Mouse (Mus musculus): ENCODE measurements around the gene Slc51b. TPM values are rescaled to one million over a fixed set of nuclear protein-coding genes. Genes with fewer than 3 reads are reported as not detected.

Gene Slc51b
- total and polyA plus RNA-seq, 3 experiments = not detected

DNA sequence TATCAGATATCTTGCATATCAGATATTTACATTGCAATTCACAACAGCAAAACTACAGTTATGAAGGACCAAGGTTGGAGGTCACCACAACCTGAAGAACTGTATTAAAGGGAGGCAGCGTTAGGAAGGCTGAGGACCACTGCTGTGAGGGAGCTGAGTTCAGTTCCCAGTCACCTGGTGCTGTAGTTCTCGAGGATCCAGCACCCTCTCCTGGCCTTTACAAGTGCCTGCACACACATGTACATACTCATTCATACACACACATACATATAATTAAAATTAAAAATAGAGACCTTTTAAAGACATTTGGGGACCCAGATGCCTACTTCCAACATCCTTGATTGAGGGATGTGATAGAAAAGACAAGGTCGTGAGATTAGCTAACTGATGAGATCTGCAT is 3.1 kb downstream of the Slc51b start:
- dilution Hi-C loops (cut with MboI; ENCODE audit: extremely low pct_ligation_motif_present, extremely low pct_unique_long_range_greater_than_20kb, low sequenced_read_pairs) (no loop called here), in situ Hi-C loops (cut with MboI; ENCODE audit: low pct_ligation_motif_present, low pct_unique_long_range_greater_than_20kb, low sequenced_read_pairs) (loop anchor here (10.0 kb wide), 1 partner anchor 195 kb away; no protein-coding TSS in a partner anchor)
- Histone ChIP-seq H3K4me3 (replicated peaks in 1 of 3; ENCODE audit: low read depth in 2 of 3, low read length in 2 of 3, poor library complexity in 1 of 3) (no peak overlapping the region), H3K27ac (ENCODE audit: insufficient read depth, low read depth) (no peak overlapping the region), H3K36me3 (replicated peaks in 1 of 2; ENCODE audit: control insufficient read depth in 1 of 2, insufficient read depth in 1 of 2, low read length in 1 of 2) (no peaks in the 10 kb centered on the region), H3K79me2 (replicated peaks; ENCODE audit: control insufficient read depth, extremely low read depth, insufficient read depth, poor library complexity, severe bottlenecking) (no peaks in the 10 kb centered on the region), H3K27me3 (replicated peaks) (no peaks in the 10 kb centered on the region), H3K9me3 (replicated peaks; ENCODE audit: low read length) (no peaks in the 10 kb centered on the region), H3K4me1 (ENCODE audit: control insufficient read depth in 1 of 2, insufficient read depth in 2 of 2) (peaks cover 0 to 5% of the 10 kb centered on the region in 2 experiments; a peak in 2 of 4 replicates), H3K4me2 (ENCODE audit: insufficient read depth, low read depth, poor library complexity, severe bottlenecking) (no peak overlapping the region), H3K9ac (ENCODE audit: insufficient read depth, low read depth) (no peak overlapping the region)
- no peak for TF ChIP-seq MEF2A (IDR thresholded peaks at IDR 0.05; ENCODE audit: borderline replicate concordance, low read depth, low read length)
- TF ChIP-seq NRF1 (IDR thresholded peaks at IDR 0.05; ENCODE audit: low read depth, low read length) = no peak
- peak in 1 of 2 experiments; percentile 50; a peak in 2 of 4 replicates for TF ChIP-seq CTCF (conservative IDR thresholded peaks at IDR 0.05 in 1 of 2, IDR thresholded peaks at IDR 0.05 in 1 of 2; ENCODE audit: low read depth in 2 of 2, low read length in 2 of 2)
- no peak for TF ChIP-seq USF1 (IDR thresholded peaks at IDR 0.05; ENCODE audit: low read depth, low read length)
- TF ChIP-seq IRF4 (IDR thresholded peaks at IDR 0.05; ENCODE audit: low read depth, low read length) = no peak
- peak; percentile 38 for TF ChIP-seq RAD21 (IDR thresholded peaks at IDR 0.05; ENCODE audit: low read depth, low read length)
- no peak for DNase-seq (ENCODE audit: extremely low read depth)

DNA sequence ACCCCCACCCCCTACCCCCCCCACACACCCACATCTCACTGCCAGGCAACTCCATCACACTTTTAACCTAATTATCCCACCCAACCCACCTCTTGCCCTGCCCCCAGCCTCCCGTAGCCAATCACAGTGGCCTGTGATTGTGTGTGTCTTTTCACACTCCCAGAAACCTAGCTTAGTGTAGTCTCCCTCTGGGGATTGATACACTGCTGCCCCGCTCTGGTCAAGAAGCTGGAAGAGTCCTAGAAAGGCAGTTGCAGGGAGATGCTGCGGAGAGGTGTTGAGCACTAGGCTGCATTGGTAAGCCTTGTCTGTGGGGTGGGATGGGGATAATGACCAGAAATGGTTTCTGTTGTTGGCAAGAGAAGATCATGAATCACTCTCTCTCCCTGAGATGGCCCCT is 5.0 kb downstream of the Slc51b start:
- dilution Hi-C loops (cut with MboI; ENCODE audit: extremely low pct_ligation_motif_present, extremely low pct_unique_long_range_greater_than_20kb, low sequenced_read_pairs) = no loop called here
- no peak overlapping the region for H3K27ac ChIP-seq (ENCODE audit: insufficient read depth, low read depth)

DNA sequence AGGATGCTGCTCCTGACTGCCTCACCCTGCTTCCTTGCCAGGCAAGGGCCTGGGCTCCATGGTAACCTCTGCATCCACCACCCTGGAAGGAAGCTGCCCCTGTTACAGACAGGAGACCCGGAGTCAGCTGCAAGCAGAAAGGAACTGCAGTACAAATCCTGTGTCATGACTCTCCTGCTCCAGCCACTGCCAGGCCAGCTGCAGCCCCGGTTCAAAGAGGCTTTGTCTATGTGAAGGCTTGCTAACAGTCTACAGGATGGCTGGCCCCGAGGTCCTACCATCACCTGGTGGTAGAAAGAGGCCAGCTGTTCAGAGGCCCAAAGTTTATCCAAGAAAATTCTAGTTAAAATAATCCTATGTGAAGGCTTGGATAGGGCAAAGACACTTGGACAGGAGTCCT is 11.4 kb downstream of the Slc51b start:
- dilution Hi-C loops (cut with MboI; ENCODE audit: extremely low pct_ligation_motif_present, extremely low pct_unique_long_range_greater_than_20kb, low sequenced_read_pairs) = no loop called here
- no peak for DNase-seq (ENCODE audit: extremely low read depth)
- H3K27ac ChIP-seq (ENCODE audit: insufficient read depth, low read depth) = no peak overlapping the region

More for the DNA sequence above, 5.0 kb downstream of the Slc51b start:
- no peaks in the 10 kb centered on the region; a peak in 1 of 4 replicates for H3K4me1 ChIP-seq (ENCODE audit: control insufficient read depth in 1 of 2, insufficient read depth in 2 of 2)
- H3K9me3 ChIP-seq (replicated peaks; ENCODE audit: low read length) = no peaks in the 10 kb centered on the region
- peaks cover 2% of the 10 kb centered on the region for H3K27me3 ChIP-seq (replicated peaks)
- H3K79me2 ChIP-seq (replicated peaks; ENCODE audit: control insufficient read depth, extremely low read depth, insufficient read depth, poor library complexity, severe bottlenecking) = no peaks in the 10 kb centered on the region
- TF ChIP-seq ZKSCAN1 (IDR thresholded peaks at IDR 0.05; ENCODE audit: borderline replicate concordance, low read depth, low read length) = no peak
- TF ChIP-seq CTCF (conservative IDR thresholded peaks at IDR 0.05 in 1 of 2, IDR thresholded peaks at IDR 0.05 in 1 of 2; ENCODE audit: low read depth in 2 of 2, low read length in 2 of 2) = 0 out of 4 replicates have a peak, but pooled peaks of 1 of the 2 experiments have one; percentile 8
- no peak overlapping the region for H3K9ac ChIP-seq (ENCODE audit: insufficient read depth, low read depth)
- H3K36me3 ChIP-seq (replicated peaks in 1 of 2; ENCODE audit: control insufficient read depth in 1 of 2, insufficient read depth in 1 of 2, low read length in 1 of 2) = no peaks in the 10 kb centered on the region
- no peak for DNase-seq (ENCODE audit: extremely low read depth)
- no peak overlapping the region for H3K4me2 ChIP-seq (ENCODE audit: insufficient read depth, low read depth, poor library complexity, severe bottlenecking)
- H3K4me3 ChIP-seq (replicated peaks in 1 of 3; ENCODE audit: low read depth in 2 of 3, low read length in 2 of 3, poor library complexity in 1 of 3) = no peak overlapping the region
- in situ Hi-C loops (cut with MboI; ENCODE audit: low pct_ligation_motif_present, low pct_unique_long_range_greater_than_20kb, low sequenced_read_pairs) = no loop called here

More for the DNA sequence above, 11.4 kb downstream of the Slc51b start:
- no peaks in the 10 kb centered on the region for H3K9me3 ChIP-seq (replicated peaks; ENCODE audit: low read length)
- H3K27me3 ChIP-seq (replicated peaks) = peaks cover 3% of the 10 kb centered on the region
- H3K9ac ChIP-seq (ENCODE audit: insufficient read depth, low read depth) = no peak overlapping the region
- no peaks in the 10 kb centered on the region for H3K36me3 ChIP-seq (replicated peaks in 1 of 2; ENCODE audit: control insufficient read depth in 1 of 2, insufficient read depth in 1 of 2, low read length in 1 of 2)
- H3K4me2 ChIP-seq (ENCODE audit: insufficient read depth, low read depth, poor library complexity, severe bottlenecking) = no peak overlapping the region
- TF ChIP-seq HCFC1 (IDR thresholded peaks at IDR 0.05; ENCODE audit: low read depth, low read length) = no peak
- no peak for TF ChIP-seq MYC (IDR thresholded peaks at IDR 0.05; ENCODE audit: low read depth, low read length)
- TF ChIP-seq TCF12 (IDR thresholded peaks at IDR 0.05; ENCODE audit: low read depth, low read length) = no peak
- TF ChIP-seq JUND (conservative IDR thresholded peaks at IDR 0.05; ENCODE audit: low read depth, low read length) = no peak
- no peak for TF ChIP-seq ZMIZ1 (IDR thresholded peaks at IDR 0.05; ENCODE audit: low read depth, low read length)
- no peak for TF ChIP-seq IRF4 (IDR thresholded peaks at IDR 0.05; ENCODE audit: low read depth, low read length)
- TF ChIP-seq POLR2A (IDR thresholded peaks at IDR 0.05; ENCODE audit: low read depth, low read length) = no peak
- TF ChIP-seq SIN3A (IDR thresholded peaks at IDR 0.05; ENCODE audit: low read length) = no peak
- no peak for TF ChIP-seq TBP (conservative IDR thresholded peaks at IDR 0.05; ENCODE audit: low read depth, low read length)
- TF ChIP-seq NELFE (IDR thresholded peaks at IDR 0.05; ENCODE audit: low read depth, low read length) = no peak
- no peak for TF ChIP-seq JUN (IDR thresholded peaks at IDR 0.05; ENCODE audit: insufficient read depth, low read depth, low read length)
- no peak for TF ChIP-seq CHD2 (IDR thresholded peaks at IDR 0.05; ENCODE audit: low read length)
- no peak for TF ChIP-seq MEF2A (IDR thresholded peaks at IDR 0.05; ENCODE audit: borderline replicate concordance, low read depth, low read length)
- TF ChIP-seq EP300 (IDR thresholded peaks at IDR 0.05; ENCODE audit: low read length) = no peak
- no peak overlapping the region for H3K4me3 ChIP-seq (replicated peaks in 1 of 3; ENCODE audit: low read depth in 2 of 3, low read length in 2 of 3, poor library complexity in 1 of 3)
- no peaks in the 10 kb centered on the region; a peak in 1 of 4 replicates for H3K4me1 ChIP-seq (ENCODE audit: control insufficient read depth in 1 of 2, insufficient read depth in 2 of 2)
- H3K79me2 ChIP-seq (replicated peaks; ENCODE audit: control insufficient read depth, extremely low read depth, insufficient read depth, poor library complexity, severe bottlenecking) = no peaks in the 10 kb centered on the region
- in situ Hi-C loops (cut with MboI; ENCODE audit: low pct_ligation_motif_present, low pct_unique_long_range_greater_than_20kb, low sequenced_read_pairs) = no loop called here
